Mouse (Mus musculus) heart, adult 2 months (tissue): ENCODE results near the gene D430019H16Rik.

Experiments used
- CTCF ChIP-seq: fragments of 200-600 bp; IDR thresholded peaks from 2 replicates; pipeline ENCODE4 v1.8.1; 2022; ENCODE audit warnings: antibody characterized with exemption, mild to moderate bottlenecking, moderate library complexity
- EP300 ChIP-seq: fragments of 200-500 bp; IDR thresholded peaks from 2 replicates; pipeline ENCODE4 v1.6.1; 2011; ENCODE audit warnings: low read depth, low read length, control low read depth; ENCODE audit not compliant: insufficient read depth
- POLR2A ChIP-seq: fragments of 200-500 bp; IDR thresholded peaks from 2 replicates; pipeline ENCODE4 v1.6.1; 2011; ENCODE audit warnings: mild to moderate bottlenecking, low read depth, low read length, control low read depth; ENCODE audit not compliant: insufficient read depth

- TF ChIP-seq POLR2A (no peak), CTCF (no peak), EP300 (no peak)
Observed at GRCm38 (mm10) chr12:105469026-105469425, 15.4 kb downstream of the D430019H16Rik start.
